Mouse (Mus musculus) v-Abl transformed pro-B cells (cell line): ENCODE results near the gene Cdh6.

Source experiments
- in situ Hi-C, 2 experiments: fragments of 400-800 bp; cut with MboI; formaldehyde crosslinking; loops; one replicate each; pipeline ENCODE4 v1.15.1; 2025; ENCODE audit not compliant: unreplicated experiment in 2 of 2

Gene Cdh6

GRCm38 (mm10) chr15:13173071-13173778, at the start of gene Cdh6:
Gene Cdh6 (minus strand): TSS chr15:13173675.
- in situ Hi-C loops: no loop called here

DNA sequence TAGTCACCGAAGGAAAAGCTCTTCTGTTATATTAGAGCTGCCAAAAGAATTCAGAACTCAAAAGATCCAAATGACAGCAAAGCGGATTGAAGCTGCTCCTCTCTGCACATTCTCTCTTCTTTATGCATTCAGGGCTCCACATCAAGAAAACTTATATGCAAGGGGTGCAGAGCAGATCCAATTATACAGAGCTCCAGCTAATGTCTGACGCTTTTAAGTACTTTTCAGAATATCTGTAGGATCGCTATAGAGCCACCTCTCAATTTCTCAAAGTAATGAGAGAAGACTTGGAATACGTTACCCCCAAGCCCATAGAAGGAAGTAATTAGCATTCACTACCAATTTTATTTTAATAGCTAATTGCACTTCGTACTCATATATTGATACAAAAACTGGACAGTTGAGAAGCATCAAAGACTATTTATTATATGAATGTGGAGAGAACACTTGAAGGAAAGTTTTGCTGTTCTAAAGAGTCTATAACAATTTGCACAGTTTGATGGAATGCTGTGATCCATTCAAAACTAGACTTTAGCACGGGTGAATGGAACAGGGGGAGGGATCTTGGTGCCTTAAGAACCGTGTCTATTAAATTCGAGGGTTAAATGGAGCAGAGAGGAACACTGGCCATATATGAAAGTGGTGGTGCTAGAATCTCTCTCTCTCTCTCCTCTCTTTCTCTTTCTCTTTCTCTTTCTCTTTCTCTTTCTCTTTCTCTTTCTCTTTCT, 46.4 kb upstream of the Cdh6 start:
- in situ Hi-C loops: no loop called here

- in situ Hi-C loops: no loop called here
Measured at GRCm38 (mm10) chr15:13217800-13218199, 44.3 kb upstream of the Cdh6 start.

GRCm38 (mm10) chr15:13217161-13217560, 43.7 kb upstream of the Cdh6 start:
- in situ Hi-C loops: no loop called here

DNA sequence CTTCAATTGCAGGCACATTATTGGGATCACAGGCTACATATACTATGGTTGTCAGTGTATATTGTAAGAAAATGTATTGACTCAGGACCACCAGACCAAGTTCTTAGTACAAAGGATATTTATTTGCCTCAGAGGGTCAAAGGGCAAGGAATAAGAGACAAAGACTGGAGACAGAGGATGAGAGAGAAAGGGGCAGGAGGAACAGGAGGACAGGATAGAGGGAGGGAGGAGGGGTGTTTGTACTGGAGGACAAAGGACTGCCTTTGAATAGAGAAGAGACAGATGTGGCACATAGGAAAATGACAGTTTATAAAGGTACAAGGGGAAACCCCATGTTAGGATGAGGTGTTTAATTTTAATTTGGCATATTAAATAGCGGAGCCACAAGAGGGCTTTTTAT, 39.5 kb upstream of the Cdh6 start:
- in situ Hi-C loops: no loop called here

DNA sequence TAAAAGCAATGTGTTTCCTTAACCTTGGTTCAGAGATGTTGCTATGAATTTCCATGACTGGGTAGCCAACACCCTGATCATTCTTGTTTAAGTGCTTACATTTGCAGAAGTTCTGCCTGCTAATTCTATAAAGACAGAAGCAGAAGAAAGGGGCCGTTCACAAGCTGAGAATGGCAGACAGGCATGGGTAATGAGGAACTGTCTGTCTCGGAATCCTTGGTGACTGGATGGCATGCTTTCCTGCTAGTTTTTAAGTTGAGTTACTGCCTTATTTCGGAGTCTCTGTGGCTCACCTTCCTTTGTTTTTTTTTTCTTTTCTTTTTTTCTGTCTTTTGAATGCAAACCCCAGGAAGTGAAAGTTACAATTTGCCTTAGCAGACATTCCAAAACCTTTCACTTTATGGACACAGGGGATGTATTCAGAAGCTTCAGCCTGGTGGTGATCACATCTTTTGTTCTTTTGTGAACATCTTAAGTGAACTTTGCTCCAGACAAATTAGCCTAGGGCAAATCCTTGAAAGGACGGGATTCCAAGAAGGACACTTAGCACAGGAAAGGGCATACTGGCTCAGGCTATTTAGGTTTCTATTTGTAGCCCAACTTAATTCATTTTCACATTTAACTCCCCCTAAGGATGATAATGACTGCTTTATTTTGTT, 38.7 kb upstream of the Cdh6 start:
- in situ Hi-C loops: no loop called here

DNA sequence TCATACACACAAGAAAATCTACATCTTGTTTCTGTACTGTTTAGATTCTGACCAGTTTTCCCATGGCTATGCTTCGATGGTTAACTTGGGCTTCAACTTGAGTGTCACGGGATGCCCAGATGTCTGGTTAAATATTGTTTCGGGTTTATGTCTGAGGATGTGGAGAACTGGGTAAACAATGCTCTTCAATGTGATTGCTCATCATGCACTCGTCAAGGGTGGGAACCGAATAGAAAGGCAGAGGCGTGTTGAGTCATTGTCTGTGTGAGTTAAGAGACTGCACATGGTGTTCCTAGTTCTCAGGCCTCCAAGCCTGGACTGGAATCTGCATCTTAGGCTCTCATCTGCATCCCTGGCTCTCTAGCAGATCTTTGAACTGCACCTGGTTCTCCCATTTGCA, 36.7 kb upstream of the Cdh6 start:
- in situ Hi-C loops: no loop called here

- in situ Hi-C loops: no loop called here
Measured at GRCm38 (mm10) chr15:13208716-13209115, 35.2 kb upstream of the Cdh6 start.

DNA sequence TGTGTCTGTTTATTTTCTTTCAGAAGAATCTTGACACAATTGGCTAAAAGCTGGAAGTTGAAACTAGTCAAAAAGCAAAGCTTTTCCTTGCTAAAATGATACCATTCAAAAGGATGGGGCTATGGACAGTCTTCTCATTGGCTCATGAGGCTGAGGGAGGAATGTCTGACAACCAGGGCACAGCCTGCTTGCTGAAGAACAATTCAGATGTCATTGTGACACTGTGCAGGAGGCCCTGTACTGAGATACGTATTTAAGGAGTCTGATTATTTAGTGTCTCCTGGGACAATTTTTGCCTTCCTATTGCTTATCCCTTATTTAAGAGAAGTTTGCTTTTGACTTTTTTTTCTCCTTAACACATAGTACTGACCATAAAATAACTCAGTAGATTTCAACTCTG, 22.8 kb upstream of the Cdh6 start:
- in situ Hi-C loops: no loop called here

DNA sequence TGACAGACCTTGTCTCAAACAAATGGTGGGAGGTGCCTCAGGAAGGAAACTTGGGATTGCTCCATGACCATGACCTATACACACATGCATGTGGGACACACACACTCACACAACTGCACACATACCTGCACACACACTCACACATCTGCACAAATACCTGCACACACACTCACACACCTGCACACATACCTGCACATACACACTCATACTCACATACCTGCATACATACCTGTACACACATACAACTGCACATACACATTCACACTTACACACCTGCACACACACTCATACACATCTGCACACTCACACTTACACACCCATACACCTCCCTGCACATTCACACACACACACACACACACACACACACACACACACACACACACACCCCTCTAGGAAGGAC, 20.6 kb upstream of the Cdh6 start:
- in situ Hi-C loops: no loop called here

DNA sequence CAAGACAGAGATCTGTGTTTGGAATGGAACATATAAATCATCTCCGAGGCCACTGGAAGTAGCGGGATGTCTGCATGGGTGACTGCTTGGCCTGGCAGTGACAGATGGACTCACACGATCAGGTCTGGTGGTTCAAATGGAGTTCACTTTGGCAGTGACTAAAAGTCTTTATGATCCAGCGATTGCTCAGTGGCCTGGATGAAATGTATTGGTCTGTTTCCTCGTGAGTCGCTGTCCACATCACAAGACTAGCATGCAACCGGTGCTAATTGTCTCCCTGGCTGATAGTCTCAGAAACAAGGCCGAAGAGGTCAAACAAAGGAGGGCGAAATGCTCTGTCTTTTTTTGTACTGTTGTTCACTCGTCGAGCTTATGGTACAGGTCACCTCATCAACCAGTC, 19.6 kb upstream of the Cdh6 start:
- in situ Hi-C loops: no loop called here

DNA sequence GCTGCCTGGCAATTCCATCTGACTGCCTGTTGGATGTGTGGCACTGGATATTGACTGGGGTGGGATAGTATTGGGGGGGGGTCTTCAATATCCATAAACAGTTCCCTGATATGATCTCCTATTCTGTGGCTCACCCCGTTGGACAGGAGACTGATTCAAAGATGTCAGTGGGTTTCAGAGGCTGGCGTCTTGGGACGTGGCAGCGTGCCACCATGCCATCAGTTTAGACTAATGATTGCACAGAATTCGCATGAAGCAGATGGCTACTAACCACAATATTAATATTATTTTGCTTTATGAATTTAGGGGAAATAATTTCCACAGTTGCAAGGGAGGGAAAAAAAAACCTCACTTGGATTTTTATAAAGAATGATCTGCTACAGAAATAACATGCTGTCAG, 10.2 kb upstream of the Cdh6 start:
- in situ Hi-C loops: no loop called here

DNA sequence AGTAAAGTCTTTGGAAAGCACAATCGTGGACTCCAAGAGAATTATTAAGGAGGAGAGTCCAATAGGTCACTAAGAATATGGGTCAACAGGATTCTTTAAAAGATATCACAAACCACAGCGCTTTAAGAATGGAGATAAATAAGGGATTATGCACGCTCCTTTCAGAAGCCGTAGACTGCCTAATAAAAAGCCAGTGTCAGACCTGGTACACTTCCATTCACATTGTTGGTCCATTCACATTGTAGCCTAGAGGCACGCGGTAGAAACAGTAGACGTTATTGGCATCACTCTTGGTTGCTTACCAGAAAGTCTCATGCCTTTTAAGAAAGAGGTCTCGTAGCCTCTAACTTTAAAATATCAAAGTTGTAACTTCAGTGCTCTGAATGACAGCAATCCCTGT, 8.0 kb upstream of the Cdh6 start:
- in situ Hi-C loops: no loop called here

- in situ Hi-C loops: no loop called here
Measured at GRCm38 (mm10) chr15:13181014-13181413, 7.5 kb upstream of the Cdh6 start.

GRCm38 (mm10) chr15:13175978-13176377, 2.5 kb upstream of the Cdh6 start:
- in situ Hi-C loops: no loop called here

GRCm38 (mm10) chr15:13174618-13174980, 1.1 kb upstream of the Cdh6 start:
- in situ Hi-C loops: no loop called here

- in situ Hi-C loops: no loop called here
Measured at GRCm38 (mm10) chr15:13173840-13174617, 554 bp upstream of the Cdh6 start.

- in situ Hi-C loops: no loop called here
Measured at GRCm38 (mm10) chr15:13172365-13173070, 957 bp downstream of the Cdh6 start.

DNA sequence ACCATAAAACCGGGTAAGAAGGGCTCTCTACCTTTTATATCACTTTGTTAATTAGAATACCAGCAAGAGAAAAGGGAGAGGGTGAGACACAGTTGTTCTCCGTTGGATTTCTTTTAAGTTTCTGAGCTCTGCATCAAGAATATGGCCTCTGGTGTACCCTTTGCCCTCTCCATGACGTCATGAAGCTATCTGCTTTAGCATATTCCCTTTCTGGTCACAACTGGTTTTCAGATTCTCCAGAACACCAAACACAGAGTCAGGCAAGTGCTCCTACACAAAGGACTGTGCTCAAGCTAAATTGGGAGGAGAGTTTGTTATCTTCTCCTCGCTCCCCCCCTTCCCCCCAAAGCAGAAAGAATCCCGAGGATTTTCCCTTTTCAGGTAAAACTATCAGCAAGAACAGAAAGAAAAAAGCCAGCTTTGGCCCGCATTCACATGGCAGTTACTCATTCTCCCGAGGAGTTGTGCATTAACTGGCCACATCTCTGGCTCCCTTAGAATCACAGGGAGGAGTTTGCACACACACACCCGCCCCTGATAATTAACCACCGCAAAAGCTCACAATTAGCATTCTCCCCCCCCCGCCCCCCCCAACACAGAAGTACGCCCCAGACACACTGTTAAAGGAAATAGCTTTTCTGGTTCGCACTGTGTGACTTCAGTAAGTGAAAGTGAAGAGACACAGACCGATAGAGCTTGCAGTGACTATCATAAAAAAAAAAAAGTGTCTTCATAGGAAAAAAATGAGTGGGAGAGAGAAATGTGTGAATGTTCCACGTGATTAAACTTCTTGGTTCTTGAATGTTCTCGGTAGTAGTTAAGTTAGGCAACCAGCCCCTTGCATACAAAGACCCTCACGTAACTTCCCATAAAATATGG, 1.8 kb downstream of the Cdh6 start:
- in situ Hi-C loops: no loop called here
